Mouse (Mus musculus) hindbrain, embryonic 11.5 days (tissue): ENCODE measurements around the gene Cab39. TPM values are rescaled to one million over a fixed set of nuclear protein-coding genes. Genes with fewer than 3 reads are reported as not detected.
A peak's percentile ranks its signal among the peaks of the same experiment; 100 is the strongest.

Source experiments
- ATAC-seq: fragments of 200-750 bp; cut with Nextera tagmentation; 2 replicates; pipeline ENCODE4 v1.8.0; 2017; ENCODE audit warnings: mild to moderate bottlenecking, moderate TSS enrichment, moderate library complexity; ENCODE audit not compliant: low FRiP score
- DNase-seq: peaks from one replicate; pipeline ENCODE4 v3.0.0-alpha.2; 2015; ENCODE audit warnings: low spot score
- H3K27ac ChIP-seq: fragments of 300-500 bp; sonication (generic); 2 replicates; pipeline ENCODE4 v1.5.1; 2014; ENCODE audit warnings: mild to moderate bottlenecking, low read depth, low read length
- H3K27me3 ChIP-seq: fragments of 300-500 bp; sonication (generic); 2 replicates; pipeline ENCODE4 v1.6.1; 2014; ENCODE audit warnings: mild to moderate bottlenecking, low read length, moderate library complexity, mixed read lengths; ENCODE audit not compliant: control insufficient read depth, insufficient read depth
- H3K36me3 ChIP-seq: fragments of 300-500 bp; sonication (generic); 2 replicates; pipeline ENCODE4 v1.6.1; 2014; ENCODE audit warnings: mild to moderate bottlenecking, low read length, moderate library complexity, mixed read lengths; ENCODE audit not compliant: control insufficient read depth, insufficient read depth
- H3K4me1 ChIP-seq: fragments of 300-500 bp; sonication (generic); replicated peaks from 2 replicates; pipeline ENCODE4 v1.6.1; 2014; ENCODE audit warnings: low read length, mixed read lengths; ENCODE audit not compliant: control insufficient read depth, insufficient read depth
- H3K4me2 ChIP-seq: fragments of 300-500 bp; sonication (generic); replicated peaks from 2 replicates; pipeline ENCODE4 v1.6.1; 2014; ENCODE audit warnings: mild to moderate bottlenecking, low read depth, low read length
- H3K4me3 ChIP-seq: fragments of 300-500 bp; sonication (generic); 2 replicates; pipeline ENCODE4 v1.5.1; 2014; ENCODE audit warnings: low read depth, low read length
- H3K9ac ChIP-seq: fragments of 300-500 bp; sonication (generic); 2 replicates; pipeline ENCODE4 v1.6.1; 2014; ENCODE audit warnings: low read depth, low read length
- H3K9me3 ChIP-seq: fragments of 300-500 bp; sonication (generic); 2 replicates; pipeline ENCODE4 v1.6.1; 2016; ENCODE audit warnings: low read length; ENCODE audit not compliant: control insufficient read depth
- WGBS: fragments of 180-500 bp; shearing (Covaris S2); extraction: QIAGEN DNeasy Blood & Tissue Kit; methylation state at CpG from one replicate; pipeline ENCODE4 v1.1.7; 2014; 5-methylcytosine and 5-hydroxymethylcytosine counted together
- polyA plus RNA-seq: library from polyadenylated mRNA; unstranded; fragments of >200 nt; fragmentation: Nextera tagmentation; extraction: Ambion mirVana; gene quantifications from 2 replicates; pipeline ENCODE4 v1.2.1, GENCODE M21; 2014

Cab39 gene
- polyA plus RNA-seq, 1 experiment from 2014 or later: 72.7 TPM

- 45% methylated on average over 10 of the region's 10 CpGs for WGBS
- Histone ChIP-seq H3K4me1 (no peaks in the 10 kb centered on the region), H3K36me3 (no peaks in the 10 kb centered on the region), H3K27me3 (no peaks in the 10 kb centered on the region), H3K27ac (no peak overlapping the region), H3K9me3 (no peaks in the 10 kb centered on the region), H3K4me2 (no peak overlapping the region), H3K9ac (no peak overlapping the region), H3K4me3 (no peak overlapping the region)
- DNase-seq: no peak
- no peak for ATAC-seq
Measured at GRCm38 (mm10) chr1:85776154-85776553, 17.1 kb upstream of the Cab39 start.

GRCm38 (mm10) chr1:85778436-85778835 is 14.8 kb upstream of the Cab39 start, which contains the start of gene A630001G21Rik:
A630001G21Rik (minus strand) TSS chr1:85778643.
- Histone ChIP-seq H3K4me3 (no peak within 1 kb of the TSS), H3K4me1 (no peaks in the 10 kb centered on the region), H3K27me3 (no peaks in the 10 kb centered on the region), H3K36me3 (no peaks in the 10 kb centered on the region), H3K9me3 (no peaks in the 10 kb centered on the region), H3K9ac (no peak within 1 kb of the TSS), H3K27ac (no peak within 1 kb of the TSS), H3K4me2 (no peak within 1 kb of the TSS)
- 88% methylated on average over 4 of the region's 4 CpGs for WGBS
- DNase-seq (no peak), ATAC-seq (no peak)

GRCm38 (mm10) chr1:85779012-85779411 is 14.2 kb upstream of the Cab39 start:
- no peak overlapping the region for H3K4me2 ChIP-seq
- H3K27ac ChIP-seq: no peak overlapping the region
- ATAC-seq: no peak
- 73% methylated on average over 3 of the region's 3 CpGs for WGBS
- H3K9ac ChIP-seq: no peak overlapping the region
- no peaks in the 10 kb centered on the region for H3K4me1 ChIP-seq
- H3K36me3 ChIP-seq: no peaks in the 10 kb centered on the region
- no peaks in the 10 kb centered on the region for H3K27me3 ChIP-seq
- H3K9me3 ChIP-seq: no peaks in the 10 kb centered on the region
- no peak for DNase-seq
- H3K4me3 ChIP-seq: no peak overlapping the region

GRCm38 (mm10) chr1:85779428-85780180 is 13.6 kb upstream of the Cab39 start:
- Histone ChIP-seq H3K27me3 (no peaks in the 10 kb centered on the region), H3K27ac (no peak overlapping the region), H3K9me3 (no peaks in the 10 kb centered on the region), H3K4me3 (no peak overlapping the region), H3K4me1 (no peaks in the 10 kb centered on the region), H3K9ac (no peak overlapping the region), H3K36me3 (no peaks in the 10 kb centered on the region), H3K4me2 (no peak overlapping the region)
- WGBS: 81% methylated on average over 4 of the region's 4 CpGs
- DNase-seq (no peak), ATAC-seq (no peak)

GRCm38 (mm10) chr1:85790565-85790964 is 2.7 kb upstream of the Cab39 start:
- ATAC-seq: no peak
- 90% methylated on average over 3 of the region's 3 CpGs for WGBS
- no peak for DNase-seq
- Histone ChIP-seq H3K4me1 (no peaks in the 10 kb centered on the region), H3K27me3 (no peaks in the 10 kb centered on the region), H3K36me3 (no peaks in the 10 kb centered on the region), H3K27ac (no peak overlapping the region), H3K9me3 (no peaks in the 10 kb centered on the region), H3K4me2 (no peak overlapping the region), H3K4me3 (no peak overlapping the region), H3K9ac (no peak overlapping the region)

- H3K9ac ChIP-seq: no peak overlapping the region
- H3K27me3 ChIP-seq: no peaks in the 10 kb centered on the region
- H3K4me2 ChIP-seq: no peak overlapping the region
- no peaks in the 10 kb centered on the region for H3K36me3 ChIP-seq
- DNase-seq (no peak), ATAC-seq (no peak)
- 89% methylated on average over 3 of the region's 3 CpGs for WGBS
- H3K4me3 ChIP-seq: no peak overlapping the region
- no peak overlapping the region for H3K27ac ChIP-seq
- H3K4me1 ChIP-seq: no peaks in the 10 kb centered on the region
- H3K9me3 ChIP-seq: no peaks in the 10 kb centered on the region
Measured at GRCm38 (mm10) chr1:85791476-85791875, 1.8 kb upstream of the Cab39 start.

- WGBS: under 1% methylated on average over 38 of the region's 38 CpGs
- Histone ChIP-seq H3K9me3 (no peaks in the 10 kb centered on the region), H3K4me1 (no peaks in the 10 kb centered on the region), H3K9ac (peak overlapping the region; percentile 96), H3K36me3 (no peaks in the 10 kb centered on the region), H3K27ac (peak overlapping the region; percentile 95), H3K4me3 (peak overlapping the region; percentile 97), H3K27me3 (no peaks in the 10 kb centered on the region), H3K4me2 (peak overlapping the region; percentile 67)
- DNase-seq: peak; percentile 71
- ATAC-seq: peak; percentile 31; the same call in 1 of the 2 replicates
Measured at GRCm38 (mm10) chr1:85794106-85794771, 998 bp downstream of the Cab39 start.

GRCm38 (mm10) chr1:85795196-85795595 is 2.0 kb downstream of the Cab39 start:
- DNase-seq: no peak
- Histone ChIP-seq H3K9ac (no peak overlapping the region), H3K27ac (no peak overlapping the region), H3K4me2 (no peak overlapping the region), H3K4me3 (no peak overlapping the region), H3K4me1 (no peaks in the 10 kb centered on the region), H3K27me3 (no peaks in the 10 kb centered on the region), H3K9me3 (no peaks in the 10 kb centered on the region), H3K36me3 (no peaks in the 10 kb centered on the region)
- ATAC-seq: no peak
- 55% methylated on average over 3 of the region's 3 CpGs for WGBS

GRCm38 (mm10) chr1:85799776-85800175 is 6.5 kb downstream of the Cab39 start:
- WGBS: 79% methylated on average over 1 of the region's 1 CpGs
- no peak overlapping the region for H3K9ac ChIP-seq
- no peaks in the 10 kb centered on the region for H3K36me3 ChIP-seq
- no peaks in the 10 kb centered on the region for H3K9me3 ChIP-seq
- no peak for DNase-seq
- no peak overlapping the region for H3K4me3 ChIP-seq
- no peak overlapping the region for H3K4me2 ChIP-seq
- ATAC-seq: no peak
- no peak overlapping the region for H3K27ac ChIP-seq
- H3K27me3 ChIP-seq: no peaks in the 10 kb centered on the region
- H3K4me1 ChIP-seq: no peaks in the 10 kb centered on the region
